Mouse (Mus musculus): ENCODE results near the gene Zcchc12. TPM values are rescaled to one million over a fixed set of nuclear protein-coding genes. Genes with fewer than 3 reads are reported as not detected.

Zcchc12 gene
- polyA plus RNA-seq (2017; shearing (Covaris generic)) = 1 to 10 TPM in 1 of 2 experiments, not detected in 1; 1.1 TPM

DNA sequence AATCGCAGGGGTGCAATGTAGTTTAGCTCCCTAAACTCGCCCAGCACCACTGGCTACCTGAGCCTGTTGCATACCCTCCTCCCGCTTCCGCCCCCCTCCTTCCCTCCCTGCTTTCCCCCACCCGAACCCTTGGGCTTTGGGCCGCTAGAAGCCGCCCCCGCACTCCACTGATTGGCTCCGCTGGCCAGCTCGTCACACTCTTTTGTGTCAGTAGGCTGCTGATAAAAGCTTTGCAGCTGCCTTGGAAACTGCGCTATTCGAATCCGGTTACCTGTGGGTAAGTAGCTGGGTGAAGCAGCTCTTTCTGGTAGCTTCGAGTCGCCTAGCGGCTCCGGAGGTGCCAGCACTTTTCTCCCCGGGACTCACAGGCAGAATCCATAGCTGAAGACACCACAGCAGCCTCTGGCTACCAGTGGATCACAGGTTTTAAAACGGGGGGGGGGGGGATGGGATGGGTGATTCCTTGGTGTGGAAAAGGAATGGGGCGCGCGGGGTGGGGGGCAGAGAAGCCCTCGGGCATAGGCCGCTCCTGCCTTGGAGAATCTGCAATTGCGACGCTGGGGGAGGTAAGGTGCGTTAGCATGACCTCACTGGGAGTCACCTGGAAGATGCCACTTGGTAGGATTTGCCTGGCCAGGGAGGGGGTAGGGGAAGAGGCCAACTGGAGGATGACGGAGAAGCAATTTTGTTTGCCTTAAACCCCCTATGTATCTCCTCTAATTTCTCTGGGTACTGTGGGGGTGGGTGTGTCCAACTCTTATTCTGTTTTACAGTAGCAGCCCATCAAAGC, at the start of gene Zcchc12:
TSS of gene Zcchc12 (plus strand) at position 169 of the 790 bp plus-strand sequence.

Other genes starting within 250 kb of the Zcchc12 start
- gene Il13ra1, start 83.8 kb upstream of the Zcchc12 start, polyA plus RNA-seq (2017; shearing (Covaris generic)) = 1 to 10 TPM in 1 of 2 experiments, not detected in 1; 2.6 TPM
- gene Lonrf3, start 132.4 kb downstream of the Zcchc12 start, polyA plus RNA-seq (2017; shearing (Covaris generic)) = under 1 TPM in 1 of 2 experiments, not detected in 1; 0.16 TPM
- not detected for gene Gm6268, start 205.4 kb downstream of the Zcchc12 start, polyA plus RNA-seq (2017; shearing (Covaris generic))

All from inflammation-experienced regulatory T-cells (primary cell).